Mouse (Mus musculus) MEL (cell line): ENCODE results near the gene Gm27027.

Source experiments
- CTCF ChIP-seq, 3 experiments: IDR thresholded peaks in 2 of 3; conservative IDR thresholded peaks in 1 of 3; 2 replicates each; pipeline ENCODE4 v1.5.1; 2011 to 2012; ENCODE audit warnings: low read length in 3 of 3, low read depth in 2 of 3, mild to moderate bottlenecking in 2 of 3, improper control_type of control experiment in 1 of 3, inconsistent platforms in 1 of 3, mixed read lengths in 1 of 3, moderate library complexity in 1 of 3; ENCODE audit not compliant: control insufficient read depth in 1 of 3, insufficient read depth in 1 of 3, poor library complexity in 1 of 3, severe bottlenecking in 1 of 3
- E2F4 ChIP-seq: IDR thresholded peaks from 2 replicates; pipeline ENCODE4 v1.6.1; 2011; ENCODE audit warnings: low read depth, low read length, improper control_type of control experiment, borderline replicate concordance

GRCm38 (mm10) chr2:93979249-93980120, 16.7 kb downstream of the Gm27027 start:
- no peak for TF ChIP-seq CTCF (IDR thresholded peaks at IDR 0.05 in 2 of 3, conservative IDR thresholded peaks at IDR 0.05 in 1 of 3; ENCODE audit: control insufficient read depth in 1 of 3, insufficient read depth in 1 of 3, low read depth in 2 of 3, low read length in 3 of 3, poor library complexity in 1 of 3, severe bottlenecking in 1 of 3)
- no peak for TF ChIP-seq E2F4
